Mouse (Mus musculus) myocyte (in vitro differentiated cells): ENCODE data around the gene Rpl37.

ENCODE experiments used
- E2F4 ChIP-seq: IDR thresholded peaks from one replicate; pipeline ENCODE4 v1.6.1; 2011; ENCODE audit warnings: mild to moderate bottlenecking, control low read depth, moderate library complexity; ENCODE audit not compliant: insufficient read depth
- MAX ChIP-seq: IDR thresholded peaks from one replicate; pipeline ENCODE4 v1.6.1; 2011; ENCODE audit warnings: low read depth, mild to moderate bottlenecking, control low read depth
- MYOD1 ChIP-seq, 3 experiments: IDR thresholded peaks; one replicate each; pipeline ENCODE4 v1.6.1; 2011; ENCODE audit warnings: control low read depth in 2 of 3, low read depth in 2 of 3, mild to moderate bottlenecking in 2 of 3, moderate library complexity in 1 of 3; ENCODE audit not compliant: insufficient read length in 2 of 3, control insufficient read depth in 1 of 3
- POLR2A ChIP-seq: IDR thresholded peaks from one replicate; pipeline ENCODE4 v1.6.1; 2011; ENCODE audit warnings: low read depth, mild to moderate bottlenecking, control low read depth, moderate library complexity; ENCODE audit not compliant: insufficient read length
- POLR2AphosphoS2 ChIP-seq: IDR thresholded peaks from one replicate; pipeline ENCODE4 v1.6.1; 2011; ENCODE audit warnings: low read depth, control low read depth; ENCODE audit not compliant: insufficient read length
- REST ChIP-seq: IDR thresholded peaks from one replicate; pipeline ENCODE4 v1.6.1; 2011; ENCODE audit warnings: mild to moderate bottlenecking, control low read depth, moderate library complexity; ENCODE audit not compliant: insufficient read depth, insufficient read length
- TCF12 ChIP-seq: IDR thresholded peaks from one replicate; pipeline ENCODE4 v1.6.1; 2011; ENCODE audit warnings: mild to moderate bottlenecking, control low read depth; ENCODE audit not compliant: poor library complexity, insufficient read depth, severe bottlenecking
- USF1 ChIP-seq: IDR thresholded peaks from one replicate; pipeline ENCODE4 v1.6.1; 2011; ENCODE audit warnings: low read depth, mild to moderate bottlenecking, control low read depth, moderate library complexity

GRCm38 (mm10) chr15:5158827-5159226 is 42.4 kb downstream of the Rpl37 start:
- TF ChIP-seq TCF12 = no peak
- no peak for TF ChIP-seq POLR2A
- TF ChIP-seq E2F4 = no peak
- no peak for TF ChIP-seq POLR2AphosphoS2
- TF ChIP-seq MAX = no peak
- no peak for TF ChIP-seq REST
- TF ChIP-seq USF1 = no peak
- TF ChIP-seq MYOD1 (IDR thresholded peaks at IDR 0.05; ENCODE audit: control insufficient read depth in 1 of 3, insufficient read length in 2 of 3, low read depth in 2 of 3) = no peak
